Mouse (Mus musculus) A20 (cell line): ENCODE data around the gene Htt.

Source experiments
- DNase-seq: peaks from one replicate; pipeline ENCODE4 v3.0.0-alpha.2; 2011; ENCODE audit warnings: low read depth, low spot score

Gene Htt

DNA sequence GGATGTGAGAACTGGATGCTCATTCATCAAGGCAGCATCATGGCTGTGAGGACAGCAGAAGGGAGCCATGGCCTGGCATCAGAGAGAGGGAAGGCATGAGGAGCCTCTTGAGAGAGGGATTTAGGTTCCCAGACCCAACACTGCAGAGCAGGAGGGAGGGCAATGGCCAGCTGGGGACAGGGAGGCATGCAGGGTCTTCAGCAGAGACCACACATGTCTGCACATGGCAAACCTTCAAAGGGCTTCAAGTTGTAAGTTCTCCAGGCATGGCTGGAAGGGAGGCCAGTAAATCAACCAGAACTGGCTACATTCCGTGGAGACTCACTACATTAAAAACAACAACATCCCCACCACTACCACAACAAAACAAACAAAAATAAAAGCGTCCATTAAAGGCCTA, 169.6 kb downstream of the Htt start:
- no peak for DNase-seq

DNA sequence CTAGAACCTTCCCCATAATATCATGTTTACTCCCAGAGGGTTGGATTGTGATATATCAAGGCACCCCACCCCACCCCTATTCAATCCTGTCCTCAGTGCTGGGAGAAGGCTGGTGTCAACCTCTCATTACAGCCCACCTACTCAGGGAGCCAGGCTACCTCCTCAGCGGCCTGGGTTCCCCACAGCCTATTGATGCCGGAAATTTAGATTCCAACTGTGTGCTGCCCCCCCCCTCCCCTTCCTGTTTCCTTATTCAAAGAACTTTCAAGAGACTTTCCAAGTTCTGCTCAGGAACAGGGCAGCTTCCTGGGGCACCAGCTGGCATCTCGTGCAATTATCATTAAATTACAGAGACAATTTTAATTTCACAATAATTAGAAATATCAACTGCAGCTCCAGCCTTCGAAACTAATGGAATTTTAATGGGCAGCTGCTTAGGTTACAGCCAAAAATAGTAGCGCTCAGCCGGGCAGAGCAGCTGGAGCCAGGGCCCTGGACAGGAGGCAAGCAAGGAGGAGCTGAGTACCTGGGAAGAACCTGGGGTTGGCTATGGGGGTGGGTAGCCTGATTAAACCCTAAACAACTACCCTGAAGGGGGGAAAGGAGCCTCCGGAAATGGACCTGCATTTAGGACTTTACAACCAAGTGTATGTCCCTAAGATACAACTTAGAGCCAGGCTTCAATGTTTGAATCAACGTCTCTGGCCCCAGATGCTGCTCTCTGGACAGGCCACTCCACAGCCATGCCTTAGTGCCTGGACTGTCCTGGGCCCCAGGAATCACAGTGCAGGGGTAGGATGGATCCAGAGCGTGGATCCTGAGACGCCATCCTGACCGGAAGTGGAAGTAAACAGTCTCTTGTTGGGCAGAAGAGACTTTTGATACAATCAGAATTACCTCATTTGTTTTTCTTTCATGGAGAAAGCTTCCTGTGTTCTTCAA, 170.2 kb downstream of the Htt start:
- no peak for DNase-seq

DNA sequence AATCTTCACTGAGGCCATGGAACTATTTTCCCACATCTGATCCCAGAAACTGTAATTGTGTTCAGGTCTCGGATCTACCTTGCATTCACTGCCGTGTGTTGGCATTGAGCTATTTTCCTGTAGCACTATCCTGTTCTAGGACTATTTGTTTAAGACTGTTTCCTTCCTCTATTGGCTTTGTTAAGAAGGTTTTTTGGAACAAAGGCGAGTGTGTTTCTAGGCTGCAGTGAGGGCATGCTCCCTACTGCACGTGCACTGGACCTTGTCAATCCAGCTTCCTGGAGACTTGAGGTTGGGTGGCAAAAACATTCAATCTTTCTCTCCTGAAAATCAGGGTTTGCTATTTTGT, 170.9 kb downstream of the Htt start:
- DNase-seq, result no peak

DNA sequence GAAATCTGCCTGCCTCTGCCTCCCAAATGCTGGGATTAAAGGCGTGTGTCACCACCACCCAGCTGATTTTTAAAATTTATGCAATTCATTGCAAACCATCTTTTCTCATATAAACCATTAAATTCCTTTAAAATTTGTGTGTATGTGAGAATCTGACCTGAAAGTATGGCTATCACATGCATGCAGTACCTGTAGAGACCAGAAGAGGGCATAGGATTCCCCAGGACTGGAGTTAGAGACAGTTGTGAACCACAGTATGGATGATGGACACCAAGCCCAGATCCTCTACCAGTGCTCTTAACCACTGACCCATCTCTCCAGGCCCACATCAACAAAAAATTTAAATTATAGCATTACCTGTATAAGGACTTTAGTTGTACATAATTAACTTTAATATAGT, 171.9 kb downstream of the Htt start:
- peak; percentile 28 for DNase-seq

DNA sequence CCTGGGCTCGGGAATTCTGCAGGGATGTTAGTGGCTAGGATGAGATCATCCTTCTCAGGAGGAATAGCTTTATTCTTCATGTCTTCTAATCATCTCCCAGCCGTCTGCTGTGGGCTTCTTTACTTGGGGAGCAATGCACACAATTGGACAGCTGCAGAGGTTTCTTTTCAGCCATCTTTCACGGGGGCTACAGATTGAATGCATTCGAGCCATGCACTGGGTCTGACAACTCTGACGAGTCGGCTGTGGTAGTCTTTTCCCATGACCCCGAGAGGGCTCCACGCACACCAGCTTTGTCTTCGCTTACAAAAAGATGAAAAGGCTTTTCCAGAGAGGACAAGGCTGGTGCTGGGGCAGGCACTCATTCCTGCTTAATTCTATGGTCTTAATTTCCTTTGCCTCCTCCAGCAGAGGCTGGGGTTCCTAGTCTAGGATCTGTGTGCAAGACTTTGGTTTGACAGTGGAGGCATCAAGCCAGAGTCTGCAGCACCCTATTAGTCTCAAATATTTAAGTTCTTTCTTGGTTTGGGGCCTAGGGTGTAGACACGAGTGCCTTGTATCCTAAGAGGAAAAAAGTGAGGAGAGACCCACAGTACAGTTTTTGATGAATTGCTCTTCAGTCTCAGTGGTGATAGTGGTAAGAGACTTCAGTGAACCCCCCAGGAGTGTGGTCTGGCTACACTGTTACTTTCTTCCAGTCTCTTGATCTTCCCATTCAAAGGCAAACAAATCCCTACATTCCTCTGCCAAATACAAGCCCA, 180.3 kb downstream of the Htt start:
- DNase-seq, result no peak

DNA sequence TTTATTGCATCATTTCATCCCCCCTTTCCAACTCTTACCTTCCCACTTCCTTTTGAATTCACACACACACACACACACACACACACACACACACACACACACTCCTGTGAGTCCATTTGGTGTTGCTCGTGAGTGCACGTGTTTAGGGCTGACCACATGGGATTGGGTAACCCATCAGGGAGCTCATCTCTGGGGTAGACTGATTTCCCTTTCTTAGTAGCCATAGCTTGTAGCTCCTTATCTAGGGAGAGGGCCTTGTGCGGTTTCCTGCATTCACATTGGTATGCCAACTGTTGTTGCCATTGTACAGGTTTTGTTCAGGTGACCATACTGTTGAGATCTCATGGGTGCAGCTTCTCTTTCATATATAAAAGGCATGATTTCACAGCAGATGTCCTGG, 181.9 kb downstream of the Htt start:
- DNase-seq, result no peak

DNA sequence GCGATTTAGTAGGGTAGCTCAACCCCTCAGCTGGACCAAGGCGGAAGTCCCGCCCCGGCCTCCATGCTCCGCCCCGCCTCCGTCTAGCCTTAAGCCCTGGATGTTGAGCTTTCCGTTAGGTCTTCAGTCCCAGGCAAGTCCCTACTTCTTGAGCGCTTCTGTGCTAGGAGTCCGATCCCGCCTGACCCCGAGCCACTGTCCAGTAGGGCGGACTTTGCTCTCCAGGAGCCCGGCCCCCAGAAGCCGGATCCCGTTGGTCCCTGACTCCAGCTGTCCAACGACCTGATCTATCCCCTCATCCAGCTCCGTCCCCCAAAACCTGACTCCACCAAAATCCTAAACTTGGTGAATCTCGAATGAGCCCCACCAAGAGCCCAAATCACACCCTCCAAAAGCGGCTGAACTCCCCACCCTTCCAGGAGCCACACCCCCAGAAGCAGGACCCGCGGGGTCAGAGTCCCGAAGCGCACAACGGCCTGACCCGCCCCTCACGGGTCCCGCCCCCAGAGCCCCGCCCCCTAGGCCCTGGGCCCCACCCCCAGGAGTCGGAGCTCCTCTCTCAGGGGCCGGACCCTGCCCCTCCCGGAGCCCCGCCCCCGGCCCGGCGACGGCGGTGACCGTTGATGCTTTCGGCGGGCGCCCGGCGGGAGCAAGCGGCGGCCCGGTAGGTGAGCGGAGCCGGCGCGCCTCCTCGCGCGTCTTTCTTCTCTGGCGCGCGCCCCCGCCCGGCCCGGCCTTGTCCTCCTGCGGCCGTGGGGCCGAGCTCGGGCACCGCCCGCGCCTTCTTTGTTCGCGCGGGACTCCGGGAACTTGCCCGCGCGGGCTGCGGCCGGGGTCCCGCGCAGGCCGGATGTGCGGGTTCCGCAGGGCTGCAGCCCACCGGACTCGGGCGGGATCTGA, 187.6 kb downstream of the Htt start, which contains the start of gene Rgs12:
Rgs12 (plus strand) TSS at position 585 of the 900 bp plus-strand sequence.
- DNase-seq, result peak; percentile 87

DNA sequence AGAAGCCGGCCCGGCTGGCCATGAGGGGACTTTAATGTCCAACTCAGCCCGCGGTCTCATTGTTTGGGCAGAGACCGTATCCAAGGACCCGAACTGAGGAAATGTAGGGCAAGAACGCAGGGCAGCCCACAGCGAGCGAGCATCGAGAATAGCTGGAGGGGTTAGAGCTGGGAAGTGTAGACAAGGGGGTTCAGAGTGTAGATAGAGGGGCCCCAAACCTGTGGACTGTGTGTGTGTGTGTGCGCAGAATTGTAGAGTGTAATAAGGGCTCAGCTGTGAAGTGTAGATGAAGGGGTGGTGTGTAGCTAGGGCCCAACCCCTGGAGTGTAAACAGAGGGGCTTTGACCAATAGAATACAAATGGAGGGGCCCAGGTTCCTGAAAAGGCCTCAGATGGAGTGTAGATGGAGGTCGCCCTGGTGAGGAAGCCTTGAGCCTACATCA, 188.2 kb downstream of the Htt start:
- no peak for DNase-seq

DNA sequence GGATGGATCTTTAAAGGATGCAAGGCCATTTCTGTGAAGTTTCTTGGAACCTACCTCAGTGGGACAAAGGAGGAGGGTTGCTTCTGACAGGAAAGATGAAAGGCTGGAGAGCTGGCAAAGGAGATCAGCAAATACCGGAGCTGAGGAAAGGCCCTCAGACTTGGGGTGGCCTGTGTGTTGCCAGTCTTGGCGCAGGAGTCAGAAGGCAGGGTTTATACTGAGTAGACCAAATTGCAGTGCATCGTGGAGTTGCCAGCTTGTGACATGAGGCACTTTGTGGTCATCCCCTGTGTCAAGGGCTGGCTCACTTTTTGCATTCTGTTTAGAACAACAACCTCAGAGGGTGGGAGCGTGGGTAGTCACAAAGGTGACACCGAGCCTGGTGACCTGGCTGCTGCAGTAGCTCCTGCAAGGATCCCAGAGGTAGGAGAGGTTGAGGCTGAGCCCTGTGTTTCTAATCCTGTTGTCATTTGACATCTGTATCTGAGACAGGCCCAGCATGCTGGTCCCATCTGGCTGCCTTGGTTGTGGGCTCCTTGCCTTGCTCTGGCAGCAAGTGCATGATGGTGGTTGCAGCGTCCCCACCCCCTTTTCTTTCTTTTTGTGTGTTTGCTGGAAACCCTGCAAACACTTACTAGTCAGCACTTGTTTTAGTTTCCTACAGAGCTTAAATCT, 189.1 kb downstream of the Htt start:
- DNase-seq, result no peak

DNA sequence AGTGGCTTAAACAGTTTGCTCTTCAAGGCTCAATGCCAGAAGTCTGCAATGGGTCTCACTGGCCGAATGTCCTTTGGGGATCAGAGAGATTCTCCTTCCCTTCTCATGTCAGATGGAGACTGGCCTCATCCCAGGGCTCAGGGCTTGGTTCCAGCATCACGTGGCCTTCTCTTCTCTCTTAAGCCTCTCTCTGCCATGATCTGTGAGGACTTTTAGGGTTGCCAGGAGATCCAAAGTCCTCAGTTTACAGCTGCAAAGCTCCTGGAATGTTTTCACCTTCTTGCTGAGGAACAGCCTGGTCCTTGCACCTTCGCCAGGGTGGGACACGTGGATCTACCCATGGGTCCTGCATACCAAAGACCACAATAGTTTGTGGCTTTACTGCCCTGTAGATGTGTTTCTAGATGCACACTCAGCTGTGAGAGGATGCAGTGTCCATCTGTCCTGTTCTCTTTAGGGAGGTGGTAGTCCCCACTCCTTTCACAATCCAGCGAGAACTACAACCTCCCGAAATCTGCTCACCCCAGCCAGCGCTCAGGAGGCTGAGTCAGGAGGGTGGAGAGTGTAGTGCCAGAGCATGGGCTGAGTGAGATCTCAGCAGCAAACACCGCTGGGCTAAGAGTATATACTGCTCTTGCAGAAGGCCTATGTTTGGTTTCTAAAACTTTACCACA, 189.8 kb downstream of the Htt start:
- no peak for DNase-seq

DNA sequence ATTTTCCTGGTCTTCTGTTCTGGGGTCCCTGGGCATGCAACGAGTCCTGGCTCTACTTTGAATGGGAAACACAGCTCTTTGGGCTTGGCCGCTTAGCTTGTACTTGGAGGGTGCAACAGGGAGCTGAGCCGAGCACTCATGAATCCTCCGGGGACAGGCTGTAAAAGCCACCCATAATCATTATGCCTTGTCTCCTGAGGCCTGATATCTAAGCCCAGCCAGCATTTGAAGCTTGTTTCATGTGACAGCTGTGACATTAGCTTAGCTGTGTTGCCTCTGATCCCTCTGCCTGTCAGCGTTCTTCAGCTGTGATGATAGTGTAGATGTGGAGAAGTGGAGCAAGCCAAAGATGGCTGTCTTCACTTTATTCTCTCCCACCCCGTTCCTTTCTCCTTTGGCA, 193.0 kb downstream of the Htt start:
- no peak for DNase-seq

DNA sequence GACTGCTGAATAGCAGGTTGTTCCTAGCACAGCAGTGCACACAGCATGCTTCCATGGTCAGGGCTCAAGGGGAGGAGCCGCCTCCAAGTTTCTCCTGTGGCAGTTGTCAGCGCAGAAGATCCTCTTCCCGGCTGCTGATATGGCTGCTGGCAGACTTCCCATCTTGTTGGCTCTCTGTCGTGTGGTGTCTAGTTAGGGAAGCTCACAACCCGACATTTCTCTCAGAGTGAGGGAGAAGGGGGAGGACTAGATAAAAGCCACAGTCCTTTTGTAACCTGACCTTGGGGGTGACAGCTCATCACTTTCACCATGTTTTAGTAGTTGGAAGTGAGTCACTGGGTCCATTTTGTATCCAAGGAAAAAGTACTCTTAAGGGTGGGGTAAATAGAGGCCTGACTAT, 194.1 kb downstream of the Htt start:
- DNase-seq, result no peak

DNA sequence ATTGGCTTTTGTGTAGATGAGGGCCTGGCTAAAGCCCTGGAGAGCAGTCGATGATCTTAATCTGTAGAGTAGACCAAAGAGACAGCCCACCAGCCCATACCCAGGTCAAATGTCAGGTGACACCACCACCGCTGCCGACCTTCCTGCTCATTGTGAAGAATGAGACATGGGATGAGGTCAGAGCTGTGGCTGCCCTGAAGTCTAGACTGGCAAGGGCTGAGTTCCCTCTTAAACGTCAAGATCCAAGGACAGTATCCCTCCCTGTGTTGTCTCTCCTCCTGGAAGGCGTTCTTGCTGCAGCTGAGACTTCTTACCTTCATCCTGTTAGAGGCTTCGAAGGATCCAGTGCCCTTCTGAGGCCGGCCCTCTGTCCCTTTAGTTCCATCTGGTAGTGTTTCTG, 194.6 kb downstream of the Htt start:
- no peak for DNase-seq

DNA sequence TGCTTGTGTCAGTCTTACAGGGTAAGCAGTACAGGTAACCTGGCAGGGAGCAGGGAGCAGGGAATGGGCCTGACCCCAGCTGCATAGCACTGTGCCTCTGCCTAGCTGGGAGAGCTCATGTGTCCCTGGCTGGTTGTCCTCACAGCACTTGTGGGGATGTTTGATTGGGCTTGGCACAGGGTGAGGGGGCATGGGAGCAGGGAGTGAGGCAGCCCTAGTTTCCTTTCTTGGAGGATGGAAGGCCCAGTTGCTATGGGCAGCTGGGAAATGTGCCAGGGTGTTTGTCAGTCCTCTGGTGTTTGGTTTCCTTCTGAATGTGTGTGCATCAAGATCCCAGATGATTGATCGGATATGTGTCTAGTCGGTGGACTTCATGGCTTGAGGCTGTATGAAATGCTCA, 195.5 kb downstream of the Htt start:
- no peak for DNase-seq

DNA sequence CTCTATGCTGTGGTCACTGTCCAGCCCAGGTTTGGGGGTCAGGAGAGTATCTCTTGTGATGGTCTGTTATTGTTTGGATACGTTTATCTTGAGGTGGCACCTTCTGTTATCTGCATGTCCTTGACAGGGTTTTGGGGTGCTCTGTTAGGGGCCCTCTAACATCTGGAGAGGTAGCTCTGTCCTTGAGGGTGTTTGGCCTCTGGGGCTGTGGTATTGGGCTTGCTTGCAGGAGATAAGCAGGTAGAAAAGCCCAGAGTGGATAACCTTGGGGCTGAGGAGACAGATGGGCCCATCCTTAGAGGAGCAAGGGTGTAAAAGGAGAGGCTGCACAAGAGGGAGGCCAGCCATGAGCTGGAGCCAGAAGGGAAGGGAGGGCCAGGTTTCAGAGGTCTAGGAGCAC, 198.5 kb downstream of the Htt start:
- DNase-seq, result no peak
